Mouse (Mus musculus) MEL-GATA-1-ER (cell line): ENCODE measurements around the gene Foxn1.

Source experiments
- DNase-seq: peaks from one replicate; pipeline ENCODE4 v3.0.0-alpha.2; 2012; ENCODE audit warnings: low read depth; ENCODE audit errors: extremely low read depth

The Foxn1 gene

DNA sequence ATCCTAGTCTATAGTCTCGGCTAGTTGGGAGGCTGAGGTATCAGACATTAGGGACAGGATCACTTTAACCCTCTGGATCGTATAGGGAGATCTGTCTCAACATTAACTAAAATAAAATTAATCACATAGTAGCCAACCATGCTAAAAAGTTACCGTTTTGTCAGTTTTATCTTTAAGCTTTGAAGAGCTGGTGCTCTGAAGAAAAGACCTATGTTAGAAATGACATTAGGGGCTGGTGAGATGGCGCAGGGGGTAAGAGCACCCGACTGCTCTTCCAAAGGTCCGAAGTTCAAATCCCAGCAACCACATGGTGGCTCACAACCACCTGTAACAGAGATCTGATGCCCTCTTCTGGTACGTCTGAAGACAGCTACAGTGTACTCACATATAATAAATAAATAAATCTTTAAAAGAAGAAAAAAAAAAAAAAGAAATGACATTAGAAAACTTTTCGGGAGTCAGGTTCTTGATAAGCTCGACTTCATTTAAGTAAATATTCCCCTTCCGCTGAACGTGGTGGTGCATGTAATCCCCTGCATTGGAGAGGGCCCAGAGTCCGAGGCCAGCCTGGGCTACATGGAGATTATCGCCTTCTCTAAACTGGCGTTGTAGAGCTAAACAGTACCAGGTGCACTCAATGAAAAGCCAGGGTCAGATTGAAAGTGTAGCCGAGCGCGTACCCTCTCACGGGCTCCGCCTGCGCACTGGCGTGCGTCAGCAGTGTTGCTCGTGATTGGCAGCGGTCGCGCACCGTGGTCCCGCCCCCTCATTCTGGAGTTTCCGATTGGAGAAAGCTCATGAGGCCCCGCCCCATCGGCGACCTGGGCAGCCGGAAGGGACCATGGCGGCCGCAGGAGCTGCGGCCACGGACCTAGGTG, 58.5 kb downstream of the Foxn1 start, which contains the start of gene Pigs:
Gene Pigs (plus strand): TSS at position 782 of the 878 bp plus-strand sequence.
- DNase-seq: peak; percentile 82

DNA sequence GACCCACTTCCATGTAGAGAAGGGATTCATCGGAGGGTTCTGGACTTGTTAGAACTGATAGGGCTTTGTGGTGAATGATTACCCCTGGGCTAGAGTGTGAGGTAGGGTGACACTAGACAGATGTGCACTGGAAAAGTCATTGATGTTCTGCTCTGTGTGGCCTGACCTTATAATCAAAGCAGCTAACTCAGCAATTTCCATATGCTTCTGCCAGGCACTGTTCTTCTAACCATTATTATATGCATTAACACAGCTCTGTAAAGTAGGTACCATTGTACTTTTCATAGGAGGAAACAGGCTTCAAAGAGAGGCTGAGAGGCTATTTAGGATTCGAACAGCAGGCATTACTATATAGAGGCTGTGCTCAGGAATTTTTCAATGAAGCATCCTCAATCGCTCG, 59.1 kb downstream of the Foxn1 start:
- DNase-seq: no peak

DNA sequence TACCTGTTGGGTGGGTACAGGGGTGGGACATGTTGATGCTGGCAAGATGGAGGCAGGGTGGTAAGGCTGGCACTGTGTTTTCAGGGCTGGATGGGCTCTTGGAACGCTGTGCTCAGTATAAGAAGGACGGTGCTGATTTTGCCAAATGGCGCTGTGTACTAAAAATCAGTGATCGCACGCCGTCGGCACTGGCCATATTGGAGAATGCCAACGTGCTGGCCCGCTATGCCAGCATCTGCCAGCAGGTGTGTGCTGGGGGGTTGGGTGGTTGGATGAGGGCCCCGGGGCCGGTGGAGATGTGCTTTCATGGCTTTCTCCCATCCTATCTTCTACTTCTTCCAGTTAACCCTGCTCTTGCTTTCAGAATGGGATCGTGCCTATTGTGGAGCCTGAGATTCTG, 61.4 kb downstream of the Foxn1 start:
- DNase-seq: no peak

DNA sequence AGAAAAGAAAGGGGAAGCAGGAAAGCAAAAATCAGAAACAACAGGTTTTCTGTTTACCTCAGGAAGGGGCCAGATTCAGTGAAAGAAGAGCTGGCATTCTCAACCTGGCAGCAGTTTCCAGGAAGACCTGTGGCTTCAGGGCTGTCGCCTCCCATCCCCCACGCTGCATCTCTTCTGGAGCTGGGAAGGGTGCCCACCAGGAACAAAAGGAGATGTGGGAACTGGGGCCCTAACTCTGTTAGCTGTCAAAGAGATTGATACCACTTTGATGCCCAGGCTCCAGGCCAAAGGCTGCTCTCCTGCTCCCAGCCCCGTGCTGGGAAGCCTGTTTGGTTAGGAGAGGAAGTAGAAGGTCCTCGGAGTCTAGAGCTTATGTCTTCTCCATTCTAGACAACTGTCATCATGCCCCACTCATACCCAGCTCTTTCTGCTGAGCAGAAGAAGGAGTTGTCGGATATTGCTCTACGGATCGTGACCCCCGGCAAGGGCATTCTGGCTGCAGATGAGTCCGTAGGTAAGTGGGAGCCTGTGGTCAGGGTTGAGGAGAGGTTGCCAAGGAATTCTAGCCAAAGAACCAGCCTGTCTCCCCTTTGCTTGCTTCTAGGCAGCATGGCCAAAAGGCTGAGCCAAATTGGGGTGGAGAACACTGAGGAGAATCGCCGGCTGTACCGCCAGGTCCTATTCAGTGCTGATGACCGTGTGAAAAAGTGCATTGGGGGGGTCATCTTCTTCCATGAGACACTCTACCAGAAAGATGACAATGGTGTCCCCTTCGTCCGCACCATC, 62.2 kb downstream of the Foxn1 start:
- DNase-seq: no peak

DNA sequence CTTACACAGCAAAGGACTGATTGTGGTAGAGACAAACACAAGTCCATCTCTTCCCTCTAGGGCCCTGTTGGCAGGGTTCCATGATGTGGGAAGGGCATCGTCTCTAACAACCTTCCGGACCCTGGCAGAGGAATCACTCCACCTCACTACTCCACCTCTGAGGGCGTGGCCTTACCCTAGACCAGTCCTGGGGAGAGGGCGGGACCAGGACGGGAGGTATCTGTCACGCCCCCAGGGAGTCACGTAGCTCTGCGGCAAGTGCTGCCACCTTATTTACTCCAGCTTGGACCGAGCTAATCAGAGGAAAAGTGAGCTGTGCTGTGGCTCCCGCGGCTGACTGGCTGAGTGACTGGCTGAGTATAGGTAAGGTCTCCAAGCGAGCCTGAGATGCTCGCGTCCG, 63.5 kb downstream of the Foxn1 start, which contains the start of gene Aldoc:
Gene Aldoc (plus strand): TSS at position 109 of the 400 bp plus-strand sequence.
- peak; percentile 61 for DNase-seq

DNA sequence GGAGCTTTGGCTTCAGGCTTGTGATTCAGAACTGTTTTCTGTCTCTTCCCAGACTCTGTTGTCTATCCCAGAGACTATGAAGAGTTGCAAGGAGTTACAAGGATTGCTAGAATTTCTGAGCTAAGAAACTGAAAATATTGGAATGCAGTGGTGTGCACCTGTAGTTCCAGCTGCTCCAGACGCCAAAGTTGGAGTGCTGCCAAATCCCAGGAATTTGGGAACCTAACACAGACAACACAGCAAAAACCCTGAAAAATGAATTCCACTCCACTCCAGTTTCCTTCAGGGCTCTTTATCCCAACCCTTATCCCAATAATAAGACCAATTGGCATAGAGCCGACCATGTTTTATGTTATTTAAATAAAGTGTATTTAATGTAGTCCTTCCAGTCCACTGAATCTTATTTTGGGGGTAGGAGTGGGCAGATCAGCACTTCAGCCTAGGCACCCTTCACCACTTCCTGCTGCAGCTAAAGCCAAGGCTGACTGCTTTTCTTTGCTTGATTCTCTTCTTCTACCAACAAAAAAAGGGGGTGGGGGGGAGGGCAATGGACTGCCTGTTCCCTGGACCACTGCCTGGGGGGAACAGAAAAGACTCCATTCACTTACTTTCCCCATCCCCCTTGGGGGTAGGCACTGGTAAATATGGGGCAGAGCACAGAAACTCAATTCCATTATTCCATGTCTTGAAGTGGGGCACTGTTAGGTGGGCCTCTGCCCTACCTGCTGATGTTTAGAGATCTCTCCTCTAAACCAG, 64.1 kb downstream of the Foxn1 start:
- DNase-seq: no peak

DNA sequence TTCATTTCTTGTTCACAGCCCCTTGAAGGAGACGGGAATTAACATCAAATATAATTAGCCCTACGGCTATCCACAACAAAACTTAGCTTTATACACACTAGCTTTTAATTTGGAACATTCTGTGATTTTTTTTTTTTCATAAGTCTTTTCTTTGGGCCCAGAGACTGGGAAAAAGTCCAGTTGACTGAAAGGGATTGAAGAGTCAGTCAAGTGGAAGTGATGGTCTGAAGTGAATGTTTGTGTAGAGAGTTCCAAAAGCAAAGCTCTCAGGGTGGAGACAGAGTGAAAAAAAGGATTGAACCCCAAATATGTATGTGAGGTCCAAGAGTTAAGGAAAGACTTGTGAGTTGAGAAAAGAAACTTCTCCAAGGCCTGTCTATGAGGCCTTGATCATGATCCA, 67.9 kb downstream of the Foxn1 start:
- no peak for DNase-seq

DNA sequence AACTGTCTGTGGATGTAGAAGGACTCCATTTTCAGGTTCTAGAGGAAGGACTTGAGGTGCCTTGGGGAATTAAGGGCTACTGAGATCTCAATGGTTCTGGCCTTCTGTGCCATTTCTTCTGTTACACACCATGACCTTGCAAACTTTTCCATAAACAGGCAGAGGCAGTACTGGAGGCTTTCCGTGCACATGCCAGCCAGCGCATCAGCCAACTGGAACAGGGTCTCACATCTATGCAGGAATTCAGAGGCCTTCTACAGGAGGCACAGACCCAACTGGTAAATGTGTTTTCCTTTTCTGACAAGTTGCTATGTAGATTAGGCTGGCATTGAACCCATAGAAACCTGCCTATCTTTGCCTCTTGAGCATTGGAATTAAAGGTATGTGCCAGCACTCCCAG, 72.7 kb downstream of the Foxn1 start:
- no peak for DNase-seq

DNA sequence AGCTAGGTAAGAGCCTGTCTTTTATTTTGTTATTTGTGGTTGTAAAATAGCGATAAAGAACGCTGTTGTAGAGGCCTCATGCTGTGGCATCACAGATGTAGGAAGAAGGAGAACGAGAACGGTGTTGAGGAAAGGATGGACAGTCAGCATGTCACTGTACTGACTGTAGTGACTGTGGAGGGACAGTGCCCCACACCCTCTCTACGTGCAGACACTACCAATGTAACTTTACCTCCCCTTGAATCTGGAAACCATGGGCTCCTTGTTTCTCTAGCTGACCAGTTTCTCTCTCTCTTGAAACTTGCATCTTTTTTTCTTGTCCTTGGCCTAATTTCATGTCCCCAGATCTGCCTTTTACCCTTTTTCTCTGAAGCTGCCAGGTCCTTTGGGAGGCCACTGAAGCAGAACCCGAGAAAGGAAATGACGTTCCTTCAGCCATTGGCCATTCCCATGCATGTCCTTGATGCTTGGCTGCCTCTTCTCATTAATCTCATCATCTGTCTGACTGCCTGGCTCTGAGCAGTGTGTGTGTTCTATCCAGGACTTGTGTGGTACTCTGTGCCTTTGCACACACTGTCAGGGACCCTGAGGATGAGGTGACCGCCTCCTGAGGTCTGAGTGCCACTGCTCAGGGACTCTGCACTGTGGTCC, 75.4 kb downstream of the Foxn1 start:
- no peak for DNase-seq
